Mouse (Mus musculus) kidney, embryonic 15.5 days (tissue): ENCODE data around the gene Zzef1. TPM values are rescaled to one million over a fixed set of nuclear protein-coding genes. Genes with fewer than 3 reads are reported as not detected.

Experiments used
- ATAC-seq: fragments of 200-750 bp; cut with Nextera tagmentation; replicated peaks from 2 replicates; pipeline ENCODE4 v1.8.0; 2017; ENCODE audit warnings: moderate TSS enrichment; ENCODE audit not compliant: low FRiP score
- H3K27ac ChIP-seq: fragments of 300-500 bp; sonication (generic); 2 replicates; pipeline ENCODE4 v1.5.1; 2015; ENCODE audit warnings: mild to moderate bottlenecking, inconsistent platforms
- H3K27me3 ChIP-seq: fragments of 300-500 bp; sonication (generic); 2 replicates; pipeline ENCODE4 v1.6.1; 2015; ENCODE audit warnings: inconsistent platforms
- H3K36me3 ChIP-seq: fragments of 300-500 bp; sonication (generic); 2 replicates; pipeline ENCODE4 v1.6.1; 2015; ENCODE audit warnings: inconsistent platforms
- H3K4me1 ChIP-seq: fragments of 300-500 bp; sonication (generic); 2 replicates; pipeline ENCODE4 v1.6.1; 2015; ENCODE audit warnings: inconsistent platforms
- H3K4me2 ChIP-seq: fragments of 300-500 bp; sonication (generic); 2 replicates; pipeline ENCODE4 v1.6.1; 2015; ENCODE audit warnings: moderate library complexity, mild to moderate bottlenecking, inconsistent platforms
- H3K4me3 ChIP-seq: fragments of 300-500 bp; sonication (generic); replicated peaks from 2 replicates; pipeline ENCODE4 v1.5.1; 2015; ENCODE audit warnings: mild to moderate bottlenecking, inconsistent platforms
- H3K9ac ChIP-seq: fragments of 300-500 bp; sonication (generic); 2 replicates; pipeline ENCODE4 v1.6.1; 2015; ENCODE audit warnings: mild to moderate bottlenecking, inconsistent platforms
- H3K9me3 ChIP-seq: fragments of 300-500 bp; sonication (generic); replicated peaks from 2 replicates; pipeline ENCODE4 v1.6.1; 2016; ENCODE audit warnings: inconsistent platforms
- WGBS: fragments of 180-500 bp; shearing (Covaris S2); methylation state at CpG from one replicate; pipeline ENCODE4 v1.1.7; 2015; ENCODE audit warnings: mixed read lengths; 5-methylcytosine and 5-hydroxymethylcytosine counted together
- microRNA-seq: library from miRNA; unstranded; fragments of <30 nt; microRNA quantifications from one replicate; pipeline ENCODE4, GENCODE M21; 2016
- polyA plus RNA-seq: library from polyadenylated mRNA; unstranded; fragments of >200 nt; fragmentation: Nextera tagmentation; extraction: Ambion mirVana; gene quantifications from 2 replicates; pipeline ENCODE4 v1.2.1, GENCODE M21; 2015

The Zzef1 gene
- polyA plus RNA-seq, 1 experiment from 2014 or later = 8.9 TPM

- peaks cover 37% of the 10 kb centered on the region for H3K4me1 ChIP-seq
- peaks cover 37% of the 10 kb centered on the region for H3K27me3 ChIP-seq
- H3K27ac ChIP-seq = no peak within 1 kb of the TSS
- peak within 1 kb of the TSS; percentile 45 for H3K4me3 ChIP-seq
- H3K36me3 ChIP-seq = no peaks in the 10 kb centered on the region
- no peaks in the 10 kb centered on the region for H3K9me3 ChIP-seq
- WGBS = 3% methylated on average over 70 of the region's 70 CpGs
- H3K4me2 ChIP-seq = peak within 1 kb of the TSS; percentile 68
- H3K9ac ChIP-seq = peak within 1 kb of the TSS; percentile 11; the same call in 1 of the 2 replicates
- 0 out of 2 replicates have a peak, but pooled peaks have one; percentile 34 for ATAC-seq
Measured at GRCm38 (mm10) chr11:72961072-72961980, 165.3 kb downstream of the Zzef1 start, which contains the start of gene Atp2a3. TSS of gene Atp2a3 (plus strand) at chr11:72961169.

- H3K9me3 ChIP-seq = no peaks in the 10 kb centered on the region
- no peak overlapping the region for H3K27ac ChIP-seq
- peaks cover 36% of the 10 kb centered on the region for H3K4me1 ChIP-seq
- H3K27me3 ChIP-seq = peaks cover 37% of the 10 kb centered on the region
- H3K9ac ChIP-seq = no peak overlapping the region
- WGBS = 75% methylated on average over 2 of the region's 2 CpGs
- H3K4me3 ChIP-seq = no peak overlapping the region
- no peaks in the 10 kb centered on the region for H3K36me3 ChIP-seq
- no peak for ATAC-seq
- H3K4me2 ChIP-seq = no peak overlapping the region
Measured at GRCm38 (mm10) chr11:72962378-72962777, 166.4 kb downstream of the Zzef1 start.

GRCm38 (mm10) chr11:72963058-72963788 is 167.2 kb downstream of the Zzef1 start:
- no peaks in the 10 kb centered on the region for H3K9me3 ChIP-seq
- H3K4me2 ChIP-seq = no peak overlapping the region
- peaks cover 31% of the 10 kb centered on the region for H3K4me1 ChIP-seq
- 31% methylated on average over 7 of the region's 7 CpGs for WGBS
- H3K27me3 ChIP-seq = peaks cover 37% of the 10 kb centered on the region
- no peak overlapping the region for H3K4me3 ChIP-seq
- no peaks in the 10 kb centered on the region for H3K36me3 ChIP-seq
- H3K27ac ChIP-seq = no peak overlapping the region
- no peak overlapping the region for H3K9ac ChIP-seq
- ATAC-seq = peak; percentile 37; the same call in 1 of the 2 replicates

GRCm38 (mm10) chr11:72963789-72964294 is 167.8 kb downstream of the Zzef1 start:
- ATAC-seq = no peak
- 48% methylated on average over 3 of the region's 3 CpGs for WGBS
- H3K27me3 ChIP-seq = peaks cover 37% of the 10 kb centered on the region
- peaks cover 31% of the 10 kb centered on the region for H3K4me1 ChIP-seq
- H3K36me3 ChIP-seq = no peaks in the 10 kb centered on the region
- H3K4me2 ChIP-seq = no peak overlapping the region
- H3K9me3 ChIP-seq = no peaks in the 10 kb centered on the region
- no peak overlapping the region for H3K27ac ChIP-seq
- no peak overlapping the region for H3K9ac ChIP-seq
- H3K4me3 ChIP-seq = no peak overlapping the region

GRCm38 (mm10) chr11:72974995-72975503 is 179.0 kb downstream of the Zzef1 start:
- Histone ChIP-seq H3K27ac (no peak overlapping the region), H3K9me3 (no peaks in the 10 kb centered on the region), H3K4me2 (no peak overlapping the region), H3K4me1 (peaks cover 11% of the 10 kb centered on the region; the same call in 1 of the 2 replicates), H3K9ac (no peak overlapping the region), H3K27me3 (no peaks in the 10 kb centered on the region), H3K36me3 (no peaks in the 10 kb centered on the region), H3K4me3 (no peak overlapping the region)
- 83% methylated on average over 13 of the region's 13 CpGs for WGBS
- ATAC-seq = no peak

Small RNAs within 50 kb of the gene (microRNA-seq; reads per million reads assigned to microRNA genes)
- not detected for gene Gm44467

Other genes with a start within 250 kb of the Zzef1 start
- gene Spns3, start 245.7 kb upstream of the Zzef1 start, polyA plus RNA-seq = 0.27 and 0.35 TPM in 2 replicates
- 69.8 and 74.6 TPM in 2 replicates for gene Ube2g1, start 188.9 kb upstream of the Zzef1 start, polyA plus RNA-seq
- gene Ankfy1, start 106.2 kb upstream of the Zzef1 start, polyA plus RNA-seq = 23.1 and 23.7 TPM in 2 replicates
- 5.2 and 6.4 TPM in 2 replicates for gene Cyb5d2, start 84 bp upstream of the Zzef1 start, polyA plus RNA-seq
- 4.2 and 5.7 TPM in 2 replicates for gene Atp2a3, start 164.9 kb downstream of the Zzef1 start, polyA plus RNA-seq
- 1.6 and 1.7 TPM in 2 replicates for gene P2rx1, start 202.9 kb downstream of the Zzef1 start, polyA plus RNA-seq
- gene Camkk1, start 222.8 kb downstream of the Zzef1 start, polyA plus RNA-seq = 6.7 and 9.2 TPM in 2 replicates